Mouse (Mus musculus): Measurements from ENCODE around the gene Sdhb. TPM values are rescaled to one million over a fixed set of nuclear protein-coding genes. Genes with fewer than 3 reads are reported as not detected.

The Sdhb gene
- polyA plus RNA-seq, 1 experiment from 2014 or later, result 242 TPM

GRCm38 (mm10) chr4:140995811-140996210 is 34.8 kb downstream of the Sdhb start:
- WGBS (ENCODE audit: insufficient replicate concordance), result 84% methylated on average over 8 of the region's 8 CpGs
- Histone ChIP-seq H3K4me2 (no peak overlapping the region), H3K36me3 (peaks cover 67% of the 10 kb centered on the region), H3K4me1 (replicated peaks) (peaks cover 20% of the 10 kb centered on the region), H3K27me3 (no peaks in the 10 kb centered on the region), H3K4me3 (replicated peaks) (no peak overlapping the region), H3K9ac (no peak overlapping the region), H3K27ac (no peak overlapping the region), H3K9me3 (replicated peaks) (no peaks in the 10 kb centered on the region)
- DNase-seq (no peak), ATAC-seq (ENCODE audit: low read depth) (no peak)

DNA sequence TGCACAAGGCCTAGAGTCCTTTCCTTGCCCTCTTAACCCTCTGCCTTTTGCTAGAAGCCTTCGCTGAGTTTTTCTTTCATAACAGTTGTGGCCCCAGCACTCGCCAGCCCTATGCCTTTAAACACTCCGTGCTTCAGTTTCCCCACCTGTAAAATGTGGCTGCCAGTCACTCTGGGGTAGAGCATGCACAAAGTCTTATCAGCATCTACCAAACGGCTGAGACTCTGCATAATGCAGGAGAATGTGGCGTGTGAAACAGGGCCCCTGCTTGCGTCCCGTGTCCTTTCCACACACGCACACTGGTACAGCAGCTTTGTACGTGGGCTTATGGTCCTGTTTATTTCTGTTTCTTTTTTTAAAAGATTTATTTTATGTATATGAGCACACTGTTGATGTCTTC is 35.8 kb downstream of the Sdhb start:
- DNase-seq (no peak), ATAC-seq (ENCODE audit: low read depth) (peak; percentile 75)
- Histone ChIP-seq H3K9ac (no peak overlapping the region), H3K4me1 (replicated peaks) (peaks cover 14% of the 10 kb centered on the region), H3K27ac (peak overlapping the region; percentile 23; the same call in 1 of the 2 replicates), H3K4me3 (replicated peaks) (no peak overlapping the region), H3K27me3 (no peaks in the 10 kb centered on the region), H3K9me3 (replicated peaks) (no peaks in the 10 kb centered on the region), H3K36me3 (peaks cover 71% of the 10 kb centered on the region), H3K4me2 (no peak overlapping the region)
- WGBS (ENCODE audit: insufficient replicate concordance), result 35% methylated on average over 9 of the region's 9 CpGs

DNA sequence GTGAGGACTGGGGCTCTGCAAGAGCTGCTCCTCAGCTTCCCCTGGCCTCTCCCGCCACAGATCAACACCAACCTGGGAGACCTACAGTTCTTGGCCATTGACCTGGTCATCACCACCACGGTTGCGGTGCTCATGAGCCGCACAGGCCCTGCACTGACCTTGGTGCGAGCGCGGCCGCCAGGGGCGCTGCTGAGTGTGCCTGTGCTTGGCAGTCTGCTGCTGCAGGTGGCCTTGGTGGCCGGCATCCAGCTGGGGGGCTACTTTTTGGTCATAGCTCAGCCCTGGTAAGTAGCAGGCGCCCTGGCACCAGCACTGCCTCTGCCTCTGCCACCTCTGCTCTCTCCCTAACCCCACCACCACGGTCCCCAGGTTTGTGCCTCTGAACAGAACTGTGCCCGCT is 45.0 kb downstream of the Sdhb start:
- DNase-seq, result no peak
- Histone ChIP-seq H3K4me3 (replicated peaks) (no peak overlapping the region), H3K4me1 (replicated peaks) (peaks cover 27% of the 10 kb centered on the region), H3K9ac (no peak overlapping the region), H3K4me2 (no peak overlapping the region), H3K27me3 (peaks cover 16% of the 10 kb centered on the region), H3K36me3 (peaks cover 56% of the 10 kb centered on the region), H3K27ac (no peak overlapping the region), H3K9me3 (replicated peaks) (no peaks in the 10 kb centered on the region)
- no peak for ATAC-seq (ENCODE audit: low read depth)
- 75% methylated on average over 13 of the region's 13 CpGs for WGBS (ENCODE audit: insufficient replicate concordance)

GRCm38 (mm10) chr4:141008028-141008427 is 47.0 kb downstream of the Sdhb start:
- WGBS (ENCODE audit: insufficient replicate concordance), result 33% methylated on average over 8 of the region's 8 CpGs
- peaks cover 28% of the 10 kb centered on the region for H3K4me1 ChIP-seq (replicated peaks)
- no peaks in the 10 kb centered on the region for H3K9me3 ChIP-seq (replicated peaks)
- H3K27me3 ChIP-seq, result peaks cover 34% of the 10 kb centered on the region
- H3K4me2 ChIP-seq, result no peak overlapping the region
- DNase-seq (peak; percentile 21), ATAC-seq (ENCODE audit: low read depth) (peak; percentile 87)
- H3K4me3 ChIP-seq (replicated peaks), result no peak overlapping the region
- H3K9ac ChIP-seq, result no peak overlapping the region
- H3K36me3 ChIP-seq, result peaks cover 40% of the 10 kb centered on the region
- peak overlapping the region; percentile 19 for H3K27ac ChIP-seq

- peak within 1 kb of the TSS; percentile 39; the same call in 1 of the 2 replicates for H3K9ac ChIP-seq
- peak within 1 kb of the TSS; percentile 50 for H3K4me3 ChIP-seq (replicated peaks)
- peaks cover 22% of the 10 kb centered on the region for H3K36me3 ChIP-seq
- H3K27me3 ChIP-seq, result peaks cover 34% of the 10 kb centered on the region
- DNase-seq (no peak), ATAC-seq (ENCODE audit: low read depth) (no peak)
- H3K4me2 ChIP-seq, result peak within 1 kb of the TSS; percentile 62
- H3K27ac ChIP-seq, result no peak within 1 kb of the TSS
- no peaks in the 10 kb centered on the region for H3K9me3 ChIP-seq (replicated peaks)
- WGBS (ENCODE audit: insufficient replicate concordance), result 22% methylated on average over 7 of the region's 7 CpGs
- peaks cover 28% of the 10 kb centered on the region for H3K4me1 ChIP-seq (replicated peaks)
These were observed 49.1 kb downstream of the Sdhb start, which contains the start of gene Mfap2 for GRCm38 (mm10) chr4:141010118-141010517. Gene Mfap2 (plus strand): TSS chr4:141010418.

- Histone ChIP-seq H3K27ac (no peak overlapping the region), H3K4me3 (replicated peaks) (peak overlapping the region; percentile 50), H3K27me3 (peaks cover 34% of the 10 kb centered on the region), H3K36me3 (peaks cover 18% of the 10 kb centered on the region), H3K9me3 (replicated peaks) (no peaks in the 10 kb centered on the region), H3K4me1 (replicated peaks) (peaks cover 28% of the 10 kb centered on the region), H3K4me2 (peak overlapping the region; percentile 62), H3K9ac (peak overlapping the region; percentile 39; the same call in 1 of the 2 replicates)
- 1% methylated on average over 26 of the region's 26 CpGs for WGBS (ENCODE audit: insufficient replicate concordance)
- no peak for DNase-seq
- ATAC-seq (ENCODE audit: low read depth), result no peak
These were observed 49.5 kb downstream of the Sdhb start for GRCm38 (mm10) chr4:141010526-141010925.

DNA sequence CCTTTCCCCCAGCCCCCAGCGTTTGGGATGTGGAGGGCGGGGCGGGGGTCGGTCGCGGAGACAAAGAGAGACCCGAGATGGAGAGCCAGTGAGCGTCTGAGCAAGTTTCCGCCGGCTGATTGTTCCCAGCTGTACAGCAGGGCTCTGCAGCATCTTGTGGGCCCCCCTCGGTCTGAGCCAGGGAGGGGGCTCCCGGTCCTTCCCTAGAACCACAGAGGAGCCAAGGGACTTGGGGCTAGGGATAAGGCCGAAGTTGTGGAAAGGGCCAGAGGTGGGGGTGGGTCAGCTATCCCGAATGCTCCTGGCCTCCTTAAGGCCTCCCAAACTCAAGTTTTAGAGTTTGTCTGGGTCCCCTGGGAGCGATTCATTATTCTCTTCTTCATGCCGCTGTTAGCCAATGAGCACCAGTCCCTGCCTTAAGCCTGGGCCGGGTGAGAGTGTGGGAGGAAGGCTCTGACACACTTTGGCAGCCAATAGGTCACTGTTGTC is 50.0 kb downstream of the Sdhb start:
- DNase-seq, result no peak
- peaks cover 34% of the 10 kb centered on the region for H3K27me3 ChIP-seq
- H3K9me3 ChIP-seq (replicated peaks), result no peaks in the 10 kb centered on the region
- H3K9ac ChIP-seq, result peak overlapping the region; percentile 39; the same call in 1 of the 2 replicates
- peaks cover 28% of the 10 kb centered on the region for H3K4me1 ChIP-seq (replicated peaks)
- no peak overlapping the region for H3K27ac ChIP-seq
- peak overlapping the region; percentile 50 for H3K4me3 ChIP-seq (replicated peaks)
- ATAC-seq (ENCODE audit: low read depth), result no peak
- WGBS (ENCODE audit: insufficient replicate concordance), result 12% methylated on average over 17 of the region's 17 CpGs
- H3K36me3 ChIP-seq, result peaks cover 13% of the 10 kb centered on the region
- peak overlapping the region; percentile 62 for H3K4me2 ChIP-seq

- DNase-seq (no peak), ATAC-seq (ENCODE audit: low read depth) (no peak)
- Histone ChIP-seq H3K9me3 (replicated peaks) (no peaks in the 10 kb centered on the region), H3K27me3 (peaks cover 34% of the 10 kb centered on the region), H3K4me2 (peak overlapping the region; percentile 62; the same call in 1 of the 2 replicates), H3K9ac (no peak overlapping the region), H3K36me3 (peaks cover 5% of the 10 kb centered on the region), H3K4me1 (replicated peaks) (peaks cover 28% of the 10 kb centered on the region), H3K27ac (no peak overlapping the region), H3K4me3 (replicated peaks) (no peak overlapping the region)
- WGBS (ENCODE audit: insufficient replicate concordance), result 61% methylated on average over 14 of the region's 14 CpGs
These were observed 50.7 kb downstream of the Sdhb start for GRCm38 (mm10) chr4:141011556-141012328.

GRCm38 (mm10) chr4:141012558-141012957 is 51.6 kb downstream of the Sdhb start:
- ATAC-seq (ENCODE audit: low read depth), result no peak
- Histone ChIP-seq H3K4me3 (replicated peaks) (no peak overlapping the region), H3K27ac (no peak overlapping the region), H3K9me3 (replicated peaks) (no peaks in the 10 kb centered on the region), H3K4me1 (replicated peaks) (peaks cover 25% of the 10 kb centered on the region), H3K4me2 (no peak overlapping the region), H3K36me3 (no peaks in the 10 kb centered on the region), H3K27me3 (peaks cover 34% of the 10 kb centered on the region), H3K9ac (no peak overlapping the region)
- no peak for DNase-seq
- 75% methylated on average over 10 of the region's 10 CpGs for WGBS (ENCODE audit: insufficient replicate concordance)

DNA sequence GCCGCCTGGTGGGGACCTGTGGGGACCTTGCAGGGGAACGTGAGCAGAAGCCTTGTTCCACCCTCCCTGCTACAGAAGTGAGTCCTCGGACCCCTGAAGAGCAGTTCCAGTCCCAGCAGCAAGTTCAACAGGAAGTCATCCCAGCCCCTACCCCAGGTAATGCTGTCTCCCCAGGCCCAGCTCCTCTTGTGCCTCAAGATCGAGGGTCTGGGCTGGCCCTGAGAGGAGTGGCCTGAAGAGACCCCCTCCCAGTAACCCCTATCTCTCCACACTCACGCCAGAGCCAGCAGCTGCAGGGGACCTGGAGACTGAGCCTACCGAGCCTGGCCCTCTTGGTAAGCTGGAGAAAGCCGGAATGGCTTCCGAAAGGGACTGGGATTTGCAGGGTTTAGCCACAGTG is 53.1 kb downstream of the Sdhb start:
- ATAC-seq (ENCODE audit: low read depth), result no peak
- no peaks in the 10 kb centered on the region for H3K9me3 ChIP-seq (replicated peaks)
- H3K27ac ChIP-seq, result no peak overlapping the region
- no peak overlapping the region for H3K4me2 ChIP-seq
- 54% methylated on average over 8 of the region's 8 CpGs for WGBS (ENCODE audit: insufficient replicate concordance)
- H3K27me3 ChIP-seq, result peaks cover 34% of the 10 kb centered on the region
- no peak overlapping the region for H3K9ac ChIP-seq
- DNase-seq, result no peak
- peaks cover 12% of the 10 kb centered on the region for H3K4me1 ChIP-seq (replicated peaks)
- H3K4me3 ChIP-seq (replicated peaks), result no peak overlapping the region
- no peaks in the 10 kb centered on the region for H3K36me3 ChIP-seq

GRCm38 (mm10) chr4:141014856-141015255 is 53.9 kb downstream of the Sdhb start:
- Histone ChIP-seq H3K9me3 (replicated peaks) (no peaks in the 10 kb centered on the region), H3K9ac (no peak overlapping the region), H3K36me3 (no peaks in the 10 kb centered on the region), H3K27ac (no peak overlapping the region), H3K4me3 (replicated peaks) (no peak overlapping the region), H3K4me1 (replicated peaks) (peaks cover 11% of the 10 kb centered on the region), H3K27me3 (peaks cover 30% of the 10 kb centered on the region), H3K4me2 (no peak overlapping the region)
- 78% methylated on average over 11 of the region's 11 CpGs for WGBS (ENCODE audit: insufficient replicate concordance)
- no peak for ATAC-seq (ENCODE audit: low read depth)
- DNase-seq, result no peak

- DNase-seq (no peak), ATAC-seq (ENCODE audit: low read depth) (no peak)
- Histone ChIP-seq H3K36me3 (no peaks in the 10 kb centered on the region), H3K4me2 (no peak overlapping the region), H3K4me1 (replicated peaks) (peaks cover 6% of the 10 kb centered on the region), H3K9me3 (replicated peaks) (no peaks in the 10 kb centered on the region), H3K27ac (no peak overlapping the region), H3K27me3 (peaks cover 25% of the 10 kb centered on the region), H3K4me3 (replicated peaks) (no peak overlapping the region), H3K9ac (no peak overlapping the region)
- WGBS (ENCODE audit: insufficient replicate concordance), result 67% methylated on average over 7 of the region's 7 CpGs
These were observed 54.4 kb downstream of the Sdhb start for GRCm38 (mm10) chr4:141015356-141015755.

Data from liver, embryonic 13.5 days (tissue).